Comparison of ENCODE assay signal across 29 mouse cellular contexts in the genomic region with DNA sequence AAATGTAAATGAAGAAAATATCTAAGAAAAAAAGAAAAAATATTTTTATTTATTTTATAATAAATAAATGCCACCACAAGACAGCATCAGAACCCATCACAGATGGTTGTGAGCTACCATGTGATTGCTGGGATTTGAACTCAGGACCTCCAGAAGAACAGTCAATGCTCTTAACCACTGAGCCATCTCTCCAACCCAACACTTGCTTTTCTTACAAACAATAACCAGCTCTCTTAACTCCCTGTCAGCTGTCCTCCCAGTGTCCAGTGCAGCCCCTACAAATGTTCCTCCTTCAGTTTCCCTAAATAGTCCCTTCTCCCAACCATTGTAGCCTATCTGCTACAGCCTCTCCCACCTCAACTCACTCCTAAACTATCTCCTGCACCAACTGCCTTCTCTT. TPM values are rescaled to one million over a fixed set of nuclear protein-coding genes. Genes with fewer than 3 reads are reported as not detected.
"Had no signal": no experiment of that assay in that cellular context is flagged by ENCODE, and none has a peak within 500 bp of the region (broad histone marks: within the 10 kb centered on the region; RNA-seq: fewer than 3 reads in every experiment).

No protein-coding gene starts in this region.

- H3K36me3 ChIP-seq: heart, embryonic 10.5 days; heart, embryonic 12.5 days; hindbrain, embryonic 10.5 days; hindbrain, embryonic 12.5 days; intestine, embryonic 15.5 days; limb, embryonic 13.5 days; limb, embryonic 15.5 days; liver, embryonic 12.5 days had no signal

- H3K9ac ChIP-seq: heart, embryonic 12.5 days; hindbrain, embryonic 12.5 days; hindbrain, embryonic 14.5 days; intestine, embryonic 15.5 days; limb, embryonic 13.5 days; limb, embryonic 15.5 days; liver, embryonic 12.5 days; liver, embryonic 14.5 days had no signal

- H3K4me1 ChIP-seq: heart, embryonic 12.5 days; hindbrain, embryonic 12.5 days; intestine, embryonic 15.5 days; limb, embryonic 13.5 days; limb, embryonic 15.5 days had no signal

- H3K4me3 ChIP-seq: gastrocnemius, adult 2 months; heart, embryonic 10.5 days; heart, embryonic 12.5 days; hindbrain, embryonic 10.5 days; hindbrain, embryonic 12.5 days; intestine, embryonic 15.5 days; limb, embryonic 13.5 days; limb, embryonic 15.5 days; liver, embryonic 12.5 days had no signal

- DNase-seq: gastrocnemius, adult 2 months; gastrocnemius, postnatal 10 days; gastrocnemius, postnatal 25 days; heart, adult 18-20 months; heart, postnatal 10 days; heart, postnatal 4 days; kidney, adult 18-20 months; kidney, adult 8-10 months; kidney, postnatal 10 days; kidney, postnatal 25 days; kidney, postnatal 4 days; layer of hippocampus, adult 9-11 months; layer of hippocampus, postnatal 36 days; left cerebral cortex, postnatal 4 days had no signal

- H3K9me3 ChIP-seq: heart, embryonic 10.5 days; heart, embryonic 12.5 days; hindbrain, embryonic 10.5 days; hindbrain, embryonic 12.5 days; intestine, embryonic 15.5 days; limb, embryonic 13.5 days; limb, embryonic 15.5 days; liver, embryonic 12.5 days had no signal

- H3K4me2 ChIP-seq: heart, embryonic 12.5 days; hindbrain, embryonic 12.5 days; hindbrain, embryonic 14.5 days; intestine, embryonic 15.5 days; limb, embryonic 13.5 days; limb, embryonic 15.5 days; liver, embryonic 12.5 days had no signal

- H3K27ac ChIP-seq: gastrocnemius, adult 2 months; heart, embryonic 10.5 days; hindbrain, embryonic 10.5 days; hindbrain, embryonic 12.5 days; hindbrain, embryonic 14.5 days; intestine, embryonic 15.5 days; limb, embryonic 13.5 days; limb, embryonic 15.5 days; liver, embryonic 12.5 days; liver, embryonic 14.5 days had no signal

- H3K27me3 ChIP-seq: hindbrain, embryonic 12.5 days; intestine, embryonic 15.5 days; limb, embryonic 13.5 days; liver, embryonic 12.5 days had no signal

RNA-seq across cellular contexts. Expression of a gene that starts 18.9 kb away (rescaled TPM):
- total RNA-seq: gastrocnemius, adult 2 months; gastrocnemius, postnatal 25 days; heart, postnatal 10 days; layer of hippocampus, postnatal 14 days; left cerebral cortex, adult 18-20 months; left cerebral cortex, postnatal 10 days; left cerebral cortex, postnatal 25 days; left cerebral cortex, postnatal 4 days had no signal
- polyA plus RNA-seq: inflammation-experienced regulatory T-cells, adult 6 months had no signal

RNA-seq across cellular contexts. Expression of a gene that starts 23.5 kb away (rescaled TPM):
- polyA plus RNA-seq: heart, embryonic 10.5 days had no signal
